Mouse (Mus musculus) MEL (cell line): ENCODE data around the gene Ace3. TPM values are rescaled to one million over a fixed set of nuclear protein-coding genes. Genes with fewer than 3 reads are reported as not detected.

Source experiments
- DNase-seq: peaks from one replicate; pipeline ENCODE4 v3.0.0; 2011; ENCODE audit warnings: low read depth, low spot score
- H3K27ac ChIP-seq: 2 replicates; pipeline ENCODE4 v1.5.1; 2012; ENCODE audit warnings: low read depth, mild to moderate bottlenecking, control low read depth, low read length, moderate library complexity; ENCODE audit not compliant: control insufficient read depth
- H3K27me3 ChIP-seq, 2 experiments: fragments of 150-350 bp in 1 of 2; sonication (generic) in 1 of 2; 2 replicates each; pipeline ENCODE4 v1.6.1; 2012; ENCODE audit warnings: low read length in 2 of 2, mild to moderate bottlenecking in 2 of 2, improper control_type of control experiment in 1 of 2, moderate library complexity in 1 of 2; ENCODE audit not compliant: insufficient read depth in 2 of 2, control insufficient read depth in 1 of 2
- H3K36me3 ChIP-seq, 2 experiments: 2 replicates each; pipeline ENCODE4 v1.6.1; 2012 to 2014; ENCODE audit warnings: low read length in 2 of 2, improper control_type of control experiment in 1 of 2, inconsistent platforms in 1 of 2, mild to moderate bottlenecking in 1 of 2; ENCODE audit not compliant: insufficient read depth in 2 of 2, control insufficient read depth in 1 of 2
- H3K4me1 ChIP-seq, 2 experiments: fragments of 150-350 bp in 1 of 2; sonication (generic) in 1 of 2; 2 replicates each; pipeline ENCODE4 v1.6.1; 2012; ENCODE audit warnings: low read length in 2 of 2, improper control_type of control experiment in 1 of 2, mild to moderate bottlenecking in 1 of 2; ENCODE audit not compliant: insufficient read depth in 2 of 2, control insufficient read depth in 1 of 2
- H3K4me3 ChIP-seq, 2 experiments: fragments of 150-350 bp in 1 of 2; sonication (generic) in 1 of 2; 2 replicates each; pipeline ENCODE4 v1.5.1; 2012; ENCODE audit warnings: low read depth in 2 of 2, low read length in 2 of 2, mild to moderate bottlenecking in 2 of 2, moderate library complexity in 2 of 2, control low read depth in 1 of 2, improper control_type of control experiment in 1 of 2; ENCODE audit not compliant: control insufficient read depth in 1 of 2, insufficient read depth in 1 of 2
- H3K79me2 ChIP-seq: 2 replicates; pipeline ENCODE4 v1.6.1; 2012; ENCODE audit warnings: mild to moderate bottlenecking, low read length, moderate library complexity; ENCODE audit not compliant: control insufficient read depth, poor library complexity, insufficient read depth
- H3K9ac ChIP-seq: 2 replicates; pipeline ENCODE4 v1.6.1; 2012; ENCODE audit warnings: low read depth, mild to moderate bottlenecking, control low read depth, low read length, moderate library complexity; ENCODE audit not compliant: control insufficient read depth, poor library complexity, severe bottlenecking
- H3K9me3 ChIP-seq: fragments of 150-350 bp; sonication (generic); replicated peaks from 2 replicates; pipeline ENCODE4 v1.6.1; 2012; ENCODE audit warnings: mild to moderate bottlenecking, low read length, improper control_type of control experiment, moderate library complexity; ENCODE audit not compliant: insufficient read depth
- BHLHE40 ChIP-seq: IDR thresholded peaks from 2 replicates; pipeline ENCODE4 v1.6.1; 2012; ENCODE audit warnings: low read depth, mild to moderate bottlenecking, inconsistent platforms, low read length, improper control_type of control experiment, borderline replicate concordance
- CHD1 ChIP-seq: IDR thresholded peaks from 2 replicates; pipeline ENCODE4 v1.6.1; 2012; ENCODE audit warnings: low read depth, mild to moderate bottlenecking, inconsistent platforms, low read length, improper control_type of control experiment
- CHD2 ChIP-seq: IDR thresholded peaks from 2 replicates; pipeline ENCODE4 v1.6.1; 2011; ENCODE audit warnings: low read length, improper control_type of control experiment
- CTCF ChIP-seq, 3 experiments: IDR thresholded peaks in 2 of 3; conservative IDR thresholded peaks in 1 of 3; 2 replicates each; pipeline ENCODE4 v1.5.1; 2011 to 2012; ENCODE audit warnings: low read length in 3 of 3, low read depth in 2 of 3, mild to moderate bottlenecking in 2 of 3, improper control_type of control experiment in 1 of 3, inconsistent platforms in 1 of 3, mixed read lengths in 1 of 3, moderate library complexity in 1 of 3; ENCODE audit not compliant: control insufficient read depth in 1 of 3, insufficient read depth in 1 of 3, poor library complexity in 1 of 3, severe bottlenecking in 1 of 3
- E2F4 ChIP-seq: IDR thresholded peaks from 2 replicates; pipeline ENCODE4 v1.6.1; 2011; ENCODE audit warnings: low read depth, low read length, improper control_type of control experiment, borderline replicate concordance
- EP300 ChIP-seq, 2 experiments: IDR thresholded peaks; 2 replicates each; pipeline ENCODE4 v1.6.1; 2011; ENCODE audit warnings: improper control_type of control experiment in 2 of 2, low read length in 2 of 2, low read depth in 1 of 2, mild to moderate bottlenecking in 1 of 2
- GATA1 ChIP-seq: IDR thresholded peaks from 2 replicates; pipeline ENCODE4 v1.6.1; 2011; ENCODE audit warnings: low read depth, low read length, improper control_type of control experiment
- HCFC1 ChIP-seq: IDR thresholded peaks from 2 replicates; pipeline ENCODE4 v1.6.1; 2012; ENCODE audit warnings: low read depth, mild to moderate bottlenecking, inconsistent platforms, low read length, improper control_type of control experiment, moderate library complexity
- KAT2A ChIP-seq: conservative IDR thresholded peaks from 2 replicates; pipeline ENCODE4 v1.6.1; 2012; ENCODE audit warnings: low read depth, low read length, improper control_type of control experiment, inconsistent platforms
- MAFK ChIP-seq: IDR thresholded peaks from 2 replicates; pipeline ENCODE4 v1.6.1; 2011; ENCODE audit warnings: low read depth, mild to moderate bottlenecking, low read length, improper control_type of control experiment, borderline replicate concordance
- MAX ChIP-seq: IDR thresholded peaks from 2 replicates; pipeline ENCODE4 v1.6.1; 2011; ENCODE audit warnings: low read length, improper control_type of control experiment
- MEF2A ChIP-seq: IDR thresholded peaks from 2 replicates; pipeline ENCODE4 v1.6.1; 2014; ENCODE audit warnings: low read depth, mild to moderate bottlenecking, inconsistent platforms, low read length, improper control_type of control experiment; ENCODE audit not compliant: poor library complexity, insufficient replicate concordance, severe bottlenecking; ENCODE audit errors: extremely low read depth
- MXI1 ChIP-seq: IDR thresholded peaks from 2 replicates; pipeline ENCODE4 v1.6.1; 2011; ENCODE audit warnings: mild to moderate bottlenecking, low read depth, low read length, improper control_type of control experiment
- MYB ChIP-seq: IDR thresholded peaks from 2 replicates; pipeline ENCODE4 v1.6.1; 2011; ENCODE audit warnings: mild to moderate bottlenecking, low read depth, low read length, improper control_type of control experiment
- MYC ChIP-seq: IDR thresholded peaks from 2 replicates; pipeline ENCODE4 v1.6.1; 2011; ENCODE audit warnings: low read depth, mild to moderate bottlenecking, low read length, improper control_type of control experiment, moderate library complexity
- NRF1 ChIP-seq: IDR thresholded peaks from 2 replicates; pipeline ENCODE4 v1.6.1; 2014; ENCODE audit warnings: low read depth, mild to moderate bottlenecking, inconsistent platforms, low read length, improper control_type of control experiment, moderate library complexity; ENCODE audit not compliant: poor library complexity, insufficient read depth, severe bottlenecking
- POLR2A ChIP-seq, 2 experiments: IDR thresholded peaks; 2 replicates each; pipeline ENCODE4 v1.6.1; 2011 to 2012; ENCODE audit warnings: low read length in 2 of 2, mild to moderate bottlenecking in 2 of 2, control low read depth in 1 of 2, improper control_type of control experiment in 1 of 2, low read depth in 1 of 2, moderate library complexity in 1 of 2; ENCODE audit not compliant: control insufficient read depth in 1 of 2, insufficient read depth in 1 of 2, poor library complexity in 1 of 2
- RAD21 ChIP-seq: IDR thresholded peaks from 2 replicates; pipeline ENCODE4 v1.6.1; 2011; ENCODE audit warnings: mild to moderate bottlenecking, low read depth, low read length, improper control_type of control experiment
- RCOR1 ChIP-seq: IDR thresholded peaks from 2 replicates; pipeline ENCODE4 v1.6.1; 2012; ENCODE audit warnings: low read depth, mild to moderate bottlenecking, inconsistent platforms, low read length, improper control_type of control experiment
- SMC3 ChIP-seq: IDR thresholded peaks from 2 replicates; pipeline ENCODE4 v1.6.1; 2011; ENCODE audit warnings: low read depth, low read length, improper control_type of control experiment
- TBP ChIP-seq: IDR thresholded peaks from 2 replicates; pipeline ENCODE4 v1.8.0; 2011; ENCODE audit warnings: low read depth, low read length, improper control_type of control experiment
- TCF12 ChIP-seq: IDR thresholded peaks from 2 replicates; pipeline ENCODE4 v1.6.1; 2014; ENCODE audit warnings: low read depth, mild to moderate bottlenecking, inconsistent platforms, low read length, improper control_type of control experiment, moderate library complexity
- USF1 ChIP-seq: IDR thresholded peaks from 2 replicates; pipeline ENCODE4 v1.6.1; 2014; ENCODE audit warnings: low read depth, mild to moderate bottlenecking, inconsistent platforms, low read length, improper control_type of control experiment, moderate library complexity
- USF2 ChIP-seq, 2 experiments: IDR thresholded peaks; 2 replicates each; pipeline ENCODE4 v1.6.1; 2011 to 2012; ENCODE audit warnings: improper control_type of control experiment in 2 of 2, low read length in 2 of 2, borderline replicate concordance in 1 of 2, inconsistent platforms in 1 of 2, low read depth in 1 of 2, mild to moderate bottlenecking in 1 of 2; ENCODE audit not compliant: insufficient read depth in 1 of 2
- ZC3H11A ChIP-seq: IDR thresholded peaks from 2 replicates; pipeline ENCODE4 v1.6.1; 2012; ENCODE audit warnings: low read depth, mild to moderate bottlenecking, inconsistent platforms, low read length, improper control_type of control experiment
- ZNF384 ChIP-seq: IDR thresholded peaks from 2 replicates; pipeline ENCODE4 v1.6.1; 2012; ENCODE audit warnings: low read depth, mild to moderate bottlenecking, inconsistent platforms, low read length, improper control_type of control experiment
- polyA plus RNA-seq, 2 experiments: library from polyadenylated mRNA; stranded (reverse) in 1 of 2; unstranded in 1 of 2; fragments of >175 nt in 1 of 2; fragments of >200 nt in 1 of 2; gene quantifications; 2 replicates each; pipeline versions ENCODE4 v1.2.1 to v1.2.4; 2012; ENCODE audit warnings: low replicate concordance in 2 of 2, low read depth in 1 of 2; ENCODE audit not compliant: insufficient read length in 2 of 2, insufficient read depth in 1 of 2, missing spikeins in 1 of 2
- total RNA-seq: library from RNA; depleted of rRNA; stranded (reverse); fragments of 300-350 nt; gene quantifications from 2 replicates; pipeline ENCODE4 v1.2.3, GENCODE M21; 2012

The Ace3 gene
- total and polyA plus RNA-seq, 3 experiments = not detected

- DNase-seq = no peak
- TF ChIP-seq MYB (no peak), RCOR1 (no peak), E2F4 (no peak), MAFK (no peak), SMC3 (no peak), MEF2A (no peak), CTCF (IDR thresholded peaks at IDR 0.05 in 2 of 3, conservative IDR thresholded peaks at IDR 0.05 in 1 of 3; ENCODE audit: control insufficient read depth in 1 of 3, insufficient read depth in 1 of 3, low read depth in 2 of 3, low read length in 3 of 3, poor library complexity in 1 of 3, severe bottlenecking in 1 of 3) (no peak), ZC3H11A (no peak), ZNF384 (no peak), MYC (no peak), TBP (no peak), RAD21 (no peak), POLR2A (IDR thresholded peaks at IDR 0.05; ENCODE audit: control insufficient read depth in 1 of 2, insufficient read depth in 1 of 2, low read depth in 1 of 2, low read length in 2 of 2, poor library complexity in 1 of 2) (no peak), EP300 (IDR thresholded peaks at IDR 0.05; ENCODE audit: low read depth in 1 of 2, low read length in 2 of 2) (no peak), USF2 (IDR thresholded peaks at IDR 0.05; ENCODE audit: borderline replicate concordance in 1 of 2, insufficient read depth in 1 of 2, low read depth in 1 of 2, low read length in 2 of 2) (no peak), CHD2 (no peak)
- Histone ChIP-seq H3K9me3 (no peaks in the 10 kb centered on the region), H3K36me3 (peaks cover 0 to 4% of the 10 kb centered on the region in 2 experiments; a peak in 2 of 4 replicates), H3K79me2 (no peaks in the 10 kb centered on the region; the same call in 1 of the 2 replicates), H3K4me1 (peaks cover 5 to 19% of the 10 kb centered on the region in 2 experiments), H3K27ac (no peak overlapping the region), H3K9ac (no peak overlapping the region), H3K4me3 (no peak overlapping the region), H3K27me3 (peaks cover 2% of the 10 kb centered on the region in 2 experiments)
Measured at GRCm38 (mm10) chr11:105951601-105952044, 42.9 kb upstream of the Ace3 start.

GRCm38 (mm10) chr11:105952111-105952510, 42.4 kb upstream of the Ace3 start:
- TF ChIP-seq ZNF384 (no peak), EP300 (IDR thresholded peaks at IDR 0.05; ENCODE audit: low read depth in 1 of 2, low read length in 2 of 2) (no peak), RCOR1 (no peak), USF1 (no peak), MEF2A (no peak), MXI1 (no peak), ZC3H11A (no peak), USF2 (IDR thresholded peaks at IDR 0.05; ENCODE audit: borderline replicate concordance in 1 of 2, insufficient read depth in 1 of 2, low read depth in 1 of 2, low read length in 2 of 2) (no peak), BHLHE40 (no peak), GATA1 (no peak), NRF1 (no peak), KAT2A (no peak), POLR2A (IDR thresholded peaks at IDR 0.05; ENCODE audit: control insufficient read depth in 1 of 2, insufficient read depth in 1 of 2, low read depth in 1 of 2, low read length in 2 of 2, poor library complexity in 1 of 2) (no peak), TCF12 (no peak), MYB (no peak), CTCF (IDR thresholded peaks at IDR 0.05 in 2 of 3, conservative IDR thresholded peaks at IDR 0.05 in 1 of 3; ENCODE audit: control insufficient read depth in 1 of 3, insufficient read depth in 1 of 3, low read depth in 2 of 3, low read length in 3 of 3, poor library complexity in 1 of 3, severe bottlenecking in 1 of 3) (no peak), MAX (no peak), CHD1 (no peak), HCFC1 (no peak)

More at GRCm38 (mm10) chr11:105952111-105952510, 42.4 kb upstream of the Ace3 start:
- no peak for DNase-seq
- Histone ChIP-seq H3K27me3 (peaks cover 2% of the 10 kb centered on the region in 2 experiments), H3K27ac (no peak overlapping the region), H3K9ac (no peak overlapping the region), H3K4me1 (peaks cover 4 to 17% of the 10 kb centered on the region in 2 experiments), H3K79me2 (no peaks in the 10 kb centered on the region), H3K9me3 (no peaks in the 10 kb centered on the region), H3K36me3 (peaks cover 0 to 4% of the 10 kb centered on the region in 2 experiments; a peak in 2 of 4 replicates), H3K4me3 (no peak overlapping the region)
